Mouse (Mus musculus) C2C12 (cell line): ENCODE measurements around the gene Sorbs1. TPM values are rescaled to one million over a fixed set of nuclear protein-coding genes. Genes with fewer than 3 reads are reported as not detected.

Source experiments
- H3K27me3 ChIP-seq: one replicate; pipeline ENCODE4 v1.6.1; 2011; ENCODE audit not compliant: control insufficient read depth, insufficient read depth, insufficient read length
- H3K36me3 ChIP-seq: one replicate; pipeline ENCODE4 v1.6.1; 2011; ENCODE audit not compliant: control insufficient read depth, insufficient read depth
- H3K4me3 ChIP-seq: one replicate; pipeline ENCODE4 v1.5.1; 2011; ENCODE audit warnings: mild to moderate bottlenecking, control low read depth; ENCODE audit not compliant: poor library complexity, insufficient read depth, severe bottlenecking
- H3K79me2 ChIP-seq: one replicate; pipeline ENCODE4 v1.6.1; 2011; ENCODE audit not compliant: control insufficient read depth, insufficient read depth
- H3K79me3 ChIP-seq: one replicate; pipeline ENCODE4 v1.6.1; 2011; ENCODE audit warnings: low read depth, control low read depth
- H3ac ChIP-seq: one replicate; pipeline ENCODE3; 2011; ENCODE audit warnings: low read depth; ENCODE audit not compliant: control insufficient read depth, insufficient read length
- CEBPB ChIP-seq: IDR thresholded peaks from one replicate; pipeline ENCODE4 v1.6.1; 2011; ENCODE audit warnings: low read depth, mild to moderate bottlenecking, control low read depth, moderate library complexity
- CTCF ChIP-seq: IDR thresholded peaks from one replicate; pipeline ENCODE4 v1.5.1; 2011; ENCODE audit not compliant: control insufficient read depth, insufficient read depth, insufficient read length
- FOSL1 ChIP-seq: IDR thresholded peaks from one replicate; pipeline ENCODE4 v1.8.0; 2011; ENCODE audit warnings: mild to moderate bottlenecking, low read length; ENCODE audit not compliant: poor library complexity, insufficient read depth, severe bottlenecking
- MAX ChIP-seq: IDR thresholded peaks from one replicate; pipeline ENCODE4 v1.6.1; 2011; ENCODE audit warnings: mild to moderate bottlenecking, control low read depth
- MYOD1 ChIP-seq: IDR thresholded peaks from one replicate; pipeline ENCODE4 v1.6.1; 2011; ENCODE audit warnings: low read depth; ENCODE audit not compliant: control insufficient read depth, insufficient read length
- MYOG ChIP-seq: IDR thresholded peaks from one replicate; pipeline ENCODE4 v1.6.1; 2011; ENCODE audit not compliant: control insufficient read depth, insufficient read length; ENCODE audit errors: extremely low read depth
- USF1 ChIP-seq: IDR thresholded peaks from one replicate; pipeline ENCODE4 v1.6.1; 2011; ENCODE audit warnings: low read depth, mild to moderate bottlenecking, control low read depth, moderate library complexity
- polyA plus RNA-seq: library from polyadenylated mRNA; unstranded; fragments of >200 nt; fragmentation: generic; extraction: Trizol; gene quantifications from one replicate; pipeline ENCODE4 v1.2.1, GENCODE M21; 2012; ENCODE audit warnings: missing spikeins

Sorbs1 gene
- polyA plus RNA-seq, 1 experiment: 9.0 TPM

DNA sequence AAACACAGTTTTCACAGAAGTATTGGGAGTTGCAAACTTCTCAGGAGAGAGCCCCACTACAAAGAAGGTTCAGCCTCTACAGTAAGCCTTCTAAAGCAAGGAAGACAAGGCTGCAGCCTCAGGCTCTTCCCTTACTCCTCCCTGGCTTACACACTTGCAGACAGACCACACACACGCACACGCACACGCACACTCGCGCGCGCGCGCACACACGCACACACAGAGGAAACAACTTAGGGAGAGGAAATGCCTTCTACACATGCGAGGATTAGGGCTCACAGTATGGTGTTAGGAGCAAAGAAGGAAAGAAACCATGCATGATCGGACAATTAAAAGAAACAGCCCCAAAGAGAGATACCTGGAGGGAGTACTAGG, 118.3 kb downstream of the Sorbs1 start:
- Histone ChIP-seq H3K79me3 (no peaks in the 10 kb centered on the region), H3K36me3 (no peaks in the 10 kb centered on the region), H3ac (no peak overlapping the region), H3K27me3 (no peaks in the 10 kb centered on the region), H3K4me3 (no peak overlapping the region), H3K79me2 (no peaks in the 10 kb centered on the region)
- TF ChIP-seq MYOG (no peak), CTCF (no peak), MAX (no peak), USF1 (no peak), FOSL1 (no peak), CEBPB (no peak), MYOD1 (no peak)

DNA sequence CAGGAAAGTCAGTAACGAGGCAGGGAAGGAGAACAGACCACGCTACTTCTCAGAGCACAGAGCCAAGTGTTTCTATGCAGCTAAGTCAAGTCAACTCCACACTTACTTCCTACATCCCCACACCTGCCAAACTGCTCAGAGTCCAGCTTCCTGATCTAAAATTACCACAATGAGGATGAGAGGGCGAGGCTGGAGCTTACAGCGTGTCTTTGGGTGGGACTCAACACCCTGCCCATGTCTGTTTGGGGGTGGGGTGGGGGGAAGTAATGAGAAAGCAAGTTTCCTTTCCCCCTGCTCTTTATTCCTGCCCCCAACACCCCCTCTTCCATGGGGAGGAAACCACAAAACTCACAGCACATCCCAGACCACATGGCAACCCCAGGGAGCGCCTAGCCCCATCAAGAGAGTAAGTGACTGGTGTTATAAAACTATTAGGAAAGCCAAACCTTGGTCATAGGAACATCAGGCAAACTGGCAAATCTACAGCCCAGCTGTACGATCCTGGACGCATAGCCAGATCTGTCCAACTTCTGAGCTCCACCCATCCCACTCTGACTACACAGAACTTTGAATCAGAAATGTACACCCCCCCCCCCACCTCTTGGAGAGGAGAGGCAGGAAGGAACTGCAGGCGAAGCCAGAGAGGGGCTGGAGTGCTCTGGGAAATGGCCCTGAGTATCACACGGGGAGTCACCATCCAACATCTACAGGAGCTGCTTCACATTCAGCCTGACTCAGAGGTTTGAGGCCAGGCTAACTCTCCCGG, 118.8 kb downstream of the Sorbs1 start:
- H3K79me2 ChIP-seq: no peaks in the 10 kb centered on the region
- H3ac ChIP-seq: no peak overlapping the region
- H3K4me3 ChIP-seq: no peak overlapping the region
- no peaks in the 10 kb centered on the region for H3K36me3 ChIP-seq
- H3K79me3 ChIP-seq: no peaks in the 10 kb centered on the region
- no peaks in the 10 kb centered on the region for H3K27me3 ChIP-seq
- TF ChIP-seq USF1 (no peak), MYOG (no peak), MYOD1 (no peak), CEBPB (no peak), FOSL1 (no peak), CTCF (no peak), MAX (no peak)

DNA sequence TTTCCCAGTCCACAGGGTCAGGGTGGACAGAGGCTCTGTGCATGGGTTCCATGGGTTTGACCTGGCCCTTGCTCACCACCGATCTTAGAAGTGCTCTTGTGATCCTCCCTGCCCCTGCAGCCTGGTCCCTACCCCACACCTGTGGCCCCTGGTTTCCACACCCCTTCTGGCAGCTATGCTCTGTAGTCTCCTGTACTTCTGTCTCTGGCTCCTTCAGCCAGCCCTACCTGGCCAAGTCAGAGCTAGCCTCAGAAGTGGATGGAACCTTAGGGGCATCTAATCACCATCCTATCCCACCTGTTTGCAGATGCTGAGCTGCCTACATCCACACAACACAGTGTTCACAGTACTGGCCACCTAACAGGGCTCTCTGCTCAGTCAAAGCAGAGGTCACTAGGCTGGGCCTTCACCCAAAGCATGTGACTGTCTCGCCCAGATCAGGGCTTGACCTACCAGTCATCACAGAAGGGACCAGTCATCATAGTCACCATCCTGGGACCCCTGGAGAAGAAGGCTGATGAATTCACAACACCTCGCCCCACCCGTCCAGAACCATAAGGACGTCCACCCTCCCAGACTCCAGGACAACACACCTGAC, 120.7 kb downstream of the Sorbs1 start:
- no peaks in the 10 kb centered on the region for H3K79me3 ChIP-seq
- H3K79me2 ChIP-seq: no peaks in the 10 kb centered on the region
- TF ChIP-seq USF1 (no peak), MYOG (no peak), MAX (no peak), MYOD1 (no peak), FOSL1 (no peak), CTCF (no peak), CEBPB (no peak)
- H3ac ChIP-seq: no peak overlapping the region
- no peak overlapping the region for H3K4me3 ChIP-seq
- H3K27me3 ChIP-seq: no peaks in the 10 kb centered on the region
- H3K36me3 ChIP-seq: no peaks in the 10 kb centered on the region

DNA sequence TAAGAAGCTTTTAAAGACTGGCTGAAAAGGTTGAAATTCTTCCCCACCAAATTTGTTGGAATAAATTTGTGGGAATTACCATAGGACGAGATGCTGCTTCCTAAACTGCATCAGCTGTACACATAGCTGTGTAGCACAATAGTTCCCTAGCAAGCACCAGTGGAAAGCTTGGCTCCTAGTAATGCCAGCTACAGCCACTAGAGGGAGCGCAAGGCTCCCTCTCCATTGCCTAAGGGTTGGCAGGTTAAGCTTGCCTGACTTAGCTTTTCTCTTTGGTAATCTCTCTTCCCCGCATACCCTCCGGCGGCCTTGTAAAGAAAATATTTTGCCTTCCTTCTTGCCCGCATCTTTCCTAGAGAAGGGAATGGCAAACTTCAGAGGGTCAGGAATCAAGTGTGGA, 122.1 kb downstream of the Sorbs1 start:
- TF ChIP-seq USF1: no peak
- TF ChIP-seq CEBPB: no peak
- peak; percentile 81 for TF ChIP-seq CTCF
- H3K4me3 ChIP-seq: no peak overlapping the region
- no peak overlapping the region for H3ac ChIP-seq
- no peaks in the 10 kb centered on the region for H3K79me2 ChIP-seq
- no peaks in the 10 kb centered on the region for H3K79me3 ChIP-seq
- H3K27me3 ChIP-seq: no peaks in the 10 kb centered on the region
- H3K36me3 ChIP-seq: no peaks in the 10 kb centered on the region

DNA sequence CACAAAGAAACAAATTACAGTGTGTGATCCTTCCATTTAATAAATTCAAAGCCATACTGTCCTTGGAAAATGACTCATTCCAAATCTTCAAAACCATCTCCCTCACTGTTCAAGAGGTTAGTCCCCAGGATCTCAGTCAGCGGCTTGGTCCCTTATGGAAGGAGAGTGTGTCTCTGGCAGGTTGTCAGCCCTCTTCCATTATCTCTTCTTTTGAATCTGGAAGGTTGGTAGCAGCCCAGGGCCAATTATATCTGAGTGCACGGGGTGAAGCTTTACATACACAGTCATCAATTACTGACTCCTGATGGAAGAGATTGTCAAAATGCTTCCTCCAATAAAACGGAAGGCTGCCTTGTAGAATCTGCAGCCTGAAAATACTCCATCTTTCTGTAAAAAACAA, 126.7 kb downstream of the Sorbs1 start:
- TF ChIP-seq CEBPB (no peak), MAX (no peak), FOSL1 (no peak), MYOD1 (no peak), CTCF (no peak), USF1 (no peak), MYOG (no peak)
- Histone ChIP-seq H3K79me2 (no peaks in the 10 kb centered on the region), H3K36me3 (no peaks in the 10 kb centered on the region)

DNA sequence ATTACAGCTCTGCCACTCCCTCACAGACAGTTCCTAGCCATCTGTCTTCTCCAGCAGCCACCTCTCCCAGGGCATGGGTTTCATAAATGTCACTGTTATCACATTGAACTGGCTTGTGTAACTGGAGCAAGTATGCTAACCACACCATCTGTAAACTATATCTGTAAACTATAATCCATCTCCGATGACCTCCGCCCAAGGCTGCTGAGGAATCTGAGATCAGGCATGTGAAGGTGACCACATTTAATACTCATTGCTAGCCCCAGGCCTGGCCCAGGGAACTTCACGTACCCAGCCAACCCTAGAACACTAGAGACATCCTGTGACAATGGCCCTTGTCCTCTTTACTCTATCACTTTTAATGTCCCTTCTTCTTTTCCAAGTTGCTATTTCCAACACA, 128.2 kb downstream of the Sorbs1 start:
- Histone ChIP-seq H3ac (no peak overlapping the region), H3K36me3 (no peaks in the 10 kb centered on the region), H3K27me3 (no peaks in the 10 kb centered on the region), H3K79me3 (no peaks in the 10 kb centered on the region), H3K79me2 (no peaks in the 10 kb centered on the region), H3K4me3 (no peak overlapping the region)
- TF ChIP-seq CEBPB (no peak), FOSL1 (no peak), MYOG (no peak), USF1 (no peak)

More for the DNA sequence above, 126.7 kb downstream of the Sorbs1 start:
- Histone ChIP-seq H3K4me3 (no peak overlapping the region), H3ac (no peak overlapping the region), H3K79me3 (no peaks in the 10 kb centered on the region), H3K27me3 (no peaks in the 10 kb centered on the region)
